Mouse (Mus musculus) thymus, postnatal 0 days (tissue): ENCODE results near the gene Fam104a. TPM values are rescaled to one million over a fixed set of nuclear protein-coding genes. Genes with fewer than 3 reads are reported as not detected.

Experiments
- DNase-seq: peaks from one replicate; pipeline ENCODE4 v3.0.0-alpha.2; 2015; ENCODE audit warnings: low spot score
- polyA plus RNA-seq: library from polyadenylated mRNA; unstranded; fragments of >200 nt; fragmentation: Nextera tagmentation; extraction: Ambion mirVana; gene quantifications from 2 replicates; pipeline ENCODE4 v1.2.1, GENCODE M21; 2015

Gene Fam104a
- polyA plus RNA-seq, 1 experiment from 2014 or later, result 53.3 TPM

GRCm38 (mm10) chr11:113705966-113706652 lies 22.2 kb upstream of the Fam104a start:
- DNase-seq, result no peak

- DNase-seq, result peak; percentile 84
These were observed 19.8 kb upstream of the Fam104a start for GRCm38 (mm10) chr11:113703758-113704157.

- DNase-seq, result no peak
These were observed 15.7 kb upstream of the Fam104a start for GRCm38 (mm10) chr11:113699643-113700042.

GRCm38 (mm10) chr11:113698013-113698545 lies 14.1 kb upstream of the Fam104a start:
- DNase-seq, result no peak

- DNase-seq, result no peak
These were observed 13.6 kb upstream of the Fam104a start for GRCm38 (mm10) chr11:113697571-113697970.

GRCm38 (mm10) chr11:113691851-113692250 lies 7.9 kb upstream of the Fam104a start:
- DNase-seq, result no peak

GRCm38 (mm10) chr11:113691318-113691717 lies 7.4 kb upstream of the Fam104a start:
- DNase-seq, result no peak

- DNase-seq, result no peak
These were observed 6.6 kb upstream of the Fam104a start for GRCm38 (mm10) chr11:113690506-113690905.

GRCm38 (mm10) chr11:113687031-113687430 lies 3.1 kb upstream of the Fam104a start:
- DNase-seq, result no peak

GRCm38 (mm10) chr11:113684707-113685426 lies 912 bp upstream of the Fam104a start:
- no peak for DNase-seq

- DNase-seq, result no peak
These were observed 363 bp downstream of the Fam104a start for GRCm38 (mm10) chr11:113683627-113683956.

GRCm38 (mm10) chr11:113682897-113683626 lies 893 bp downstream of the Fam104a start:
- peak; percentile 59 for DNase-seq

GRCm38 (mm10) chr11:113681979-113682378 lies 2.0 kb downstream of the Fam104a start:
- DNase-seq, result no peak

GRCm38 (mm10) chr11:113680954-113681353 lies 3.0 kb downstream of the Fam104a start:
- DNase-seq, result no peak

- DNase-seq, result no peak
These were observed 5.6 kb downstream of the Fam104a start for GRCm38 (mm10) chr11:113678373-113678772.

- no peak for DNase-seq
These were observed 6.6 kb downstream of the Fam104a start for GRCm38 (mm10) chr11:113677378-113677777.

- DNase-seq, result no peak
These were observed 7.1 kb downstream of the Fam104a start for GRCm38 (mm10) chr11:113676847-113677246.

GRCm38 (mm10) chr11:113674595-113674994 lies 9.4 kb downstream of the Fam104a start:
- DNase-seq, result no peak

- no peak for DNase-seq
These were observed 10.3 kb downstream of the Fam104a start for GRCm38 (mm10) chr11:113673614-113674013.

- no peak for DNase-seq
These were observed 14.2 kb downstream of the Fam104a start for GRCm38 (mm10) chr11:113669711-113670110.

GRCm38 (mm10) chr11:113668857-113669256 lies 15.1 kb downstream of the Fam104a start:
- DNase-seq, result no peak

GRCm38 (mm10) chr11:113667704-113668103 lies 16.3 kb downstream of the Fam104a start:
- no peak for DNase-seq
